Mouse (Mus musculus) hindbrain, embryonic 11.5 days (tissue): ENCODE measurements at regions not wholly inside any gene's neighbourhood (a gene's known extent, or its start where the extent isn't known, plus 50 kb on each side); places are given as distances from the start of the nearest gene placed in this dataset.

Experiments
- ATAC-seq: fragments of 200-750 bp; cut with Nextera tagmentation; 2 replicates; pipeline ENCODE4 v1.8.0; 2017; ENCODE audit warnings: mild to moderate bottlenecking, moderate TSS enrichment, moderate library complexity; ENCODE audit not compliant: low FRiP score
- DNase-seq: peaks from one replicate; pipeline ENCODE4 v3.0.0-alpha.2; 2015; ENCODE audit warnings: low spot score
- H3K27ac ChIP-seq: fragments of 300-500 bp; sonication (generic); 2 replicates; pipeline ENCODE4 v1.5.1; 2014; ENCODE audit warnings: mild to moderate bottlenecking, low read depth, low read length
- H3K27me3 ChIP-seq: fragments of 300-500 bp; sonication (generic); 2 replicates; pipeline ENCODE4 v1.6.1; 2014; ENCODE audit warnings: mild to moderate bottlenecking, low read length, moderate library complexity, mixed read lengths; ENCODE audit not compliant: control insufficient read depth, insufficient read depth
- H3K36me3 ChIP-seq: fragments of 300-500 bp; sonication (generic); 2 replicates; pipeline ENCODE4 v1.6.1; 2014; ENCODE audit warnings: mild to moderate bottlenecking, low read length, moderate library complexity, mixed read lengths; ENCODE audit not compliant: control insufficient read depth, insufficient read depth
- H3K4me1 ChIP-seq: fragments of 300-500 bp; sonication (generic); replicated peaks from 2 replicates; pipeline ENCODE4 v1.6.1; 2014; ENCODE audit warnings: low read length, mixed read lengths; ENCODE audit not compliant: control insufficient read depth, insufficient read depth
- H3K4me2 ChIP-seq: fragments of 300-500 bp; sonication (generic); replicated peaks from 2 replicates; pipeline ENCODE4 v1.6.1; 2014; ENCODE audit warnings: mild to moderate bottlenecking, low read depth, low read length
- H3K4me3 ChIP-seq: fragments of 300-500 bp; sonication (generic); 2 replicates; pipeline ENCODE4 v1.5.1; 2014; ENCODE audit warnings: low read depth, low read length
- H3K9ac ChIP-seq: fragments of 300-500 bp; sonication (generic); 2 replicates; pipeline ENCODE4 v1.6.1; 2014; ENCODE audit warnings: low read depth, low read length
- H3K9me3 ChIP-seq: fragments of 300-500 bp; sonication (generic); 2 replicates; pipeline ENCODE4 v1.6.1; 2016; ENCODE audit warnings: low read length; ENCODE audit not compliant: control insufficient read depth
- WGBS: fragments of 180-500 bp; shearing (Covaris S2); extraction: QIAGEN DNeasy Blood & Tissue Kit; methylation state at CpG from one replicate; pipeline ENCODE4 v1.1.7; 2014; 5-methylcytosine and 5-hydroxymethylcytosine counted together

- Histone ChIP-seq H3K9me3 (no peaks in the 10 kb centered on the region), H3K27me3 (no peaks in the 10 kb centered on the region), H3K27ac (no peak overlapping the region), H3K36me3 (no peaks in the 10 kb centered on the region), H3K9ac (no peak overlapping the region), H3K4me2 (no peak overlapping the region), H3K4me3 (no peak overlapping the region), H3K4me1 (no peaks in the 10 kb centered on the region)
- 77% methylated on average over 2 of the region's 2 CpGs for WGBS
- DNase-seq: no peak
- no peak for ATAC-seq
Observed at GRCm38 (mm10) chr9:26625171-26625937, 108.2 kb upstream of the B3gat1 start.

DNA sequence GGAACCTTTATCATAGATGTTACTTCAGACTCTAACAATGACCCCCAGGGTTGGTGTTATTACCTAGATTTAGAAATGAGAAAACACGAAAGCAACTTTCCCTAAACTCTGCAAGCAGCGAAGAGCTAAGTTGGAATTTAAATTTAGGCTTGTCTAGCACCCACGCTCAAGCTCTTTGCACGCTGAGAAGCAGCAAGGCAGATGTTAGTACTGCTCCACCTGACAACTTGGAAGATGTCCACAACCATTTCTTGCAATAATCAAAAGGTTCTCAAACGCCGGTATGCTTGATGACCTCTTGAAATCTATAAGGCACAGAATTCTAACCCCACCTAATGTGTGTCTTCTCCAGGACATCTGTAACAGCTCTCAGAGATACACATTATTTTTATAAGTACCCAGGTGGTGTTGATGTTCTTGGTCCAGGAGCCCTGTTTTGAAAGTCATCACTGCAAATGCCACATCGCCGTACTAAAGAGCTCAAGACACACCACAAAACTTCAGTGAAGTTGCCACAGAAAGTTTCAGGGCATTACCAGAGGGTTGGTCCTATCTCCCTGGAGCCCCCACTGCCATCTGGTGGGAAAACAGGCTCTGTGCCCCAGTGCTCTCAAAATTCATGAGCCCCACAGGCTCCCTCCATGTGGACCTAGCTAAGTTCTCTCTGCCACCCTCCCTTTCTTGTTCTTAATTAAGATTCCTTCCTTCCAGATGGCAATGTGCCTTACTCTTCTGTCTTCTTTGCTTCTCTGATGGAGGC lies 100.5 kb upstream of the B3gat1 start:
- 90% methylated on average over 8 of the region's 8 CpGs for WGBS
- Histone ChIP-seq H3K36me3 (no peaks in the 10 kb centered on the region), H3K27me3 (no peaks in the 10 kb centered on the region), H3K27ac (no peak overlapping the region), H3K4me3 (no peak overlapping the region), H3K9ac (no peak overlapping the region), H3K4me2 (no peak overlapping the region), H3K4me1 (no peaks in the 10 kb centered on the region), H3K9me3 (no peaks in the 10 kb centered on the region)
- ATAC-seq (no peak), DNase-seq (no peak)

DNA sequence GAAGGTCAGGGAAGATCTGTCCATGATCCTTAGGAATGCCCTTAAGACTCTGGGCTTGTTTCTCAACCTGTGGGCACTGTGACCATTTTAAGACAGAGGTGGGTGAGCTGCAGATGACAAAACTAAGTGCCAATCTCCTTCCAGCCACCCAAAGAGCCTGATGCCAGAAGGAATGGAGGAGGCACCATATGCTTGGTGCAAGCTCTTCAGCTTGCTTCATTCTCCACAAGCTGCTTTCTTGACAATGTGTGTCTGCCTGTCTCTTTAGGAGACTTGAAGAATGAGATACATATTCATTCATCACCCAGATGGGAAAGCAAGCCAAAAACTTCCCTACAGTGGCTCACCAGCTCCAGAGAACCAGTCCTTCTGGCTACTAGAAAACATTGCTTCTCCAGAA lies 98.3 kb upstream of the B3gat1 start:
- Histone ChIP-seq H3K9ac (no peak overlapping the region), H3K27ac (no peak overlapping the region), H3K9me3 (no peaks in the 10 kb centered on the region), H3K4me1 (no peaks in the 10 kb centered on the region), H3K4me3 (no peak overlapping the region), H3K36me3 (no peaks in the 10 kb centered on the region), H3K4me2 (no peak overlapping the region), H3K27me3 (no peaks in the 10 kb centered on the region)
- ATAC-seq: no peak
- DNase-seq: no peak

DNA sequence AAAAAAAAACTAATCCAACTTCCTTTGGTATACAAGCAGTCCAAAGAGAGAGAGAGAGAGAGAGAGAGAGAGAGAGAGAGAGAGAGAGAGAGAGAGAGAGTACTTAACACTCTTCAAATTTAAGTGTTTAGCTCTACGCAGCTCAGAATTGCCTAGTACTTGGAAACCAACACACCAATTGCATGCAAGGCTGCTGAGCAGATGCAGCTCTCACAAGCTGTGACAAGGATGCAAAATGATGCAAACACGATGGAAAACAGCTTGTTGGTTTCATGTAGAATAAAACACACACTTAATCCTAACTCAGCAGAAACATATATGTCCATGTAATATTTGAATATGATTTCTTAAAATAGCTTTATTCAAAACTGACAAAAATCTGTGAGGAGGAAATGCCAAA lies 94.9 kb upstream of the B3gat1 start:
- Histone ChIP-seq H3K4me1 (no peaks in the 10 kb centered on the region), H3K4me2 (no peak overlapping the region), H3K4me3 (no peak overlapping the region), H3K9me3 (no peaks in the 10 kb centered on the region), H3K36me3 (no peaks in the 10 kb centered on the region), H3K27me3 (no peaks in the 10 kb centered on the region), H3K27ac (no peak overlapping the region), H3K9ac (no peak overlapping the region)
- 86% methylated on average over 2 of the region's 2 CpGs for WGBS
- no peak for DNase-seq
- ATAC-seq: no peak

GRCm38 (mm10) chr9:26642302-26642701 lies 91.2 kb upstream of the B3gat1 start:
- no peak overlapping the region for H3K9ac ChIP-seq
- ATAC-seq (no peak), DNase-seq (no peak)
- no peaks in the 10 kb centered on the region for H3K36me3 ChIP-seq
- H3K27ac ChIP-seq: no peak overlapping the region
- WGBS: 69% methylated on average over 2 of the region's 2 CpGs
- H3K9me3 ChIP-seq: no peaks in the 10 kb centered on the region
- no peaks in the 10 kb centered on the region for H3K4me1 ChIP-seq
- no peak overlapping the region for H3K4me3 ChIP-seq
- no peaks in the 10 kb centered on the region for H3K27me3 ChIP-seq
- H3K4me2 ChIP-seq: no peak overlapping the region

GRCm38 (mm10) chr9:26642831-26643230 lies 90.7 kb upstream of the B3gat1 start:
- 83% methylated on average over 4 of the region's 4 CpGs for WGBS
- no peak overlapping the region for H3K4me3 ChIP-seq
- no peaks in the 10 kb centered on the region for H3K36me3 ChIP-seq
- H3K4me2 ChIP-seq: no peak overlapping the region
- no peaks in the 10 kb centered on the region for H3K9me3 ChIP-seq
- no peak overlapping the region for H3K27ac ChIP-seq
- H3K27me3 ChIP-seq: no peaks in the 10 kb centered on the region
- DNase-seq: no peak
- no peak overlapping the region for H3K9ac ChIP-seq
- no peaks in the 10 kb centered on the region for H3K4me1 ChIP-seq
- no peak for ATAC-seq

DNA sequence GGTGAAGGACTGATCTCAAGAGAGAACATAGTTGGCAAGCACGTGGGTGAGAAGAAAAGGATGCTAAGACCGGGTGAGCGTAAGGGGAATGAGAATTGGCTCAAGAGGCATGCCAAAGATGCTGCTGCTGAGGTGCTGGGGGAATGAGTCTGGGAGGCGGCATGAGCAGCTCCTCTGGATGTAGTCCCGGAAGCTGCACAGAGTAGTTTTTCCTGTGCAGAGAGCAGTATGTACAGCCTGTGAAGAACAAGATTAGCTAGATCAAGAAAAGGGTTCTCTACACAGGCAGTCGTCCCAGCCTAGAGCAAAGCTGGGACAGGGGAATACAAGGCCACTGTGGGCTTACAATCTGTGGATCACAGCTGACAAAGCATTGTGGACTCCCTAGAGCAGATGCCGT lies 84.0 kb upstream of the B3gat1 start:
- Histone ChIP-seq H3K4me3 (no peak overlapping the region), H3K9ac (no peak overlapping the region), H3K36me3 (no peaks in the 10 kb centered on the region), H3K4me1 (no peaks in the 10 kb centered on the region), H3K27ac (no peak overlapping the region), H3K27me3 (no peaks in the 10 kb centered on the region), H3K4me2 (no peak overlapping the region), H3K9me3 (no peaks in the 10 kb centered on the region)
- WGBS: 81% methylated on average over 7 of the region's 7 CpGs
- ATAC-seq (no peak), DNase-seq (no peak)

DNA sequence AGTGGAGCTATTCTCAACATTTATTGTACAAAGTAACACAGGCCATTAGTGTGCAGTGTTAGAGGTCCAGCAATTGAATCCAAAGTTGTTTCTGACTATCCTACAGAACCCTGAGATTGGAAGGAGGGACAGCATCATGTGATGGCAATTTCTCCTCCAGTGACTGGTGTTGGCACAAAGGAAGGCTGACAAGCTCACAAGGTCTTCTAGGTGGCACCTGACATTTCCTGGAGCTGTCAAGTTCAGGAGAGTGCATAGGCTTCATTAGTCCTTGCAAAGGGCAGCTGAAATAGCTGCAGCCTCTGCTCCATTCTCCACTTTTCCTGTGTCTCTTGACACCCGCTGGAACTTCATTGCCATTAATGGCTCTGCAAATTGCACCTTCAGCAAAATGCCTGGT lies 80.6 kb upstream of the B3gat1 start:
- WGBS: 83% methylated on average over 1 of the region's 1 CpGs
- Histone ChIP-seq H3K4me2 (no peak overlapping the region), H3K27me3 (no peaks in the 10 kb centered on the region), H3K4me1 (no peaks in the 10 kb centered on the region), H3K27ac (no peak overlapping the region), H3K4me3 (no peak overlapping the region), H3K9me3 (no peaks in the 10 kb centered on the region), H3K9ac (no peak overlapping the region), H3K36me3 (no peaks in the 10 kb centered on the region)
- ATAC-seq (no peak), DNase-seq (no peak)

GRCm38 (mm10) chr9:26659366-26659765 lies 74.2 kb upstream of the B3gat1 start:
- H3K4me2 ChIP-seq: no peak overlapping the region
- H3K4me3 ChIP-seq: no peak overlapping the region
- H3K9ac ChIP-seq: no peak overlapping the region
- WGBS: 81% methylated on average over 2 of the region's 2 CpGs
- H3K27ac ChIP-seq: no peak overlapping the region
- ATAC-seq (no peak), DNase-seq (no peak)
- no peaks in the 10 kb centered on the region for H3K9me3 ChIP-seq
- H3K36me3 ChIP-seq: no peaks in the 10 kb centered on the region
- H3K4me1 ChIP-seq: no peaks in the 10 kb centered on the region
- no peaks in the 10 kb centered on the region for H3K27me3 ChIP-seq
